Mouse (Mus musculus) ES-E14 (cell line): Measurements from ENCODE around the gene Specc1l.

Source experiments
- CHD2 ChIP-seq: IDR thresholded peaks from 2 replicates; pipeline ENCODE4 v1.6.1; 2014; ENCODE audit warnings: mild to moderate bottlenecking, low read depth, low read length, inconsistent platforms
- HCFC1 ChIP-seq: IDR thresholded peaks from 2 replicates; pipeline ENCODE4 v1.6.1; 2012; ENCODE audit warnings: low read length, inconsistent platforms, borderline replicate concordance; ENCODE audit not compliant: insufficient read depth
- MAFK ChIP-seq: IDR thresholded peaks from 2 replicates; pipeline ENCODE4 v1.6.1; 2014; ENCODE audit warnings: mild to moderate bottlenecking, low read depth, low read length, inconsistent platforms; ENCODE audit not compliant: insufficient read depth
- ZNF384 ChIP-seq: IDR thresholded peaks from 2 replicates; pipeline ENCODE4 v1.6.1; 2012; ENCODE audit warnings: low read depth, low read length, inconsistent platforms

DNA sequence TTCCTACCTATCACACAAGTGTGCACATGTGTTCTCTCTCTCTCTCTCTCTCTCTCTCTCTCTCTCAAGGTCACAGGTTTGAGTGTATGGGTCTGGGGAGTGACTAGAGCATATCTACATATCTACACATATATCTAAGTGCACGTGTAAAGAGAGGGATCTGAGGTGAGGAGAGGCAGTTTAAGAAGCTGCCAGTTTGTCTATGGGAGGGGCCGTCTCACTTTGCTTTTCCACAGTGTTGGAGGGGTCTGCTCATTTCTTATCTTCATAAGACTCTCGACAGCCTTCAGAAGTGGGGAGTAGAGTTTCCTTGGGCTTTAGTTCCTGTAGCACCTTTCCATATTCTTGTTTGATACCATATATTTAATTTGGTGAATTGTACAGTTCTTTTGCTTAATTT is 81.4 kb downstream of the Specc1l start:
- TF ChIP-seq ZNF384: no peak
- TF ChIP-seq MAFK: no peak
- no peak for TF ChIP-seq CHD2
- no peak for TF ChIP-seq HCFC1
